Mouse (Mus musculus) liver, adult 10 weeks (tissue): ENCODE measurements around the gene Mndal. TPM values are rescaled to one million over a fixed set of nuclear protein-coding genes. Genes with fewer than 3 reads are reported as not detected.

Source experiments
- polyA plus RNA-seq: library from polyadenylated mRNA; stranded (reverse); fragments of 350-450 nt; fragmentation: Illumina TruSeq; extraction: RNeasy Lipid Tissue Mini Kit (QIAGEN cat#74804); gene quantifications from one replicate; pipeline ENCODE4 v1.2.3, GENCODE M21; 2014; ENCODE audit warnings: low read depth, low replicate concordance

Gene Mndal
- 41.8 TPM for polyA plus RNA-seq

DNA sequence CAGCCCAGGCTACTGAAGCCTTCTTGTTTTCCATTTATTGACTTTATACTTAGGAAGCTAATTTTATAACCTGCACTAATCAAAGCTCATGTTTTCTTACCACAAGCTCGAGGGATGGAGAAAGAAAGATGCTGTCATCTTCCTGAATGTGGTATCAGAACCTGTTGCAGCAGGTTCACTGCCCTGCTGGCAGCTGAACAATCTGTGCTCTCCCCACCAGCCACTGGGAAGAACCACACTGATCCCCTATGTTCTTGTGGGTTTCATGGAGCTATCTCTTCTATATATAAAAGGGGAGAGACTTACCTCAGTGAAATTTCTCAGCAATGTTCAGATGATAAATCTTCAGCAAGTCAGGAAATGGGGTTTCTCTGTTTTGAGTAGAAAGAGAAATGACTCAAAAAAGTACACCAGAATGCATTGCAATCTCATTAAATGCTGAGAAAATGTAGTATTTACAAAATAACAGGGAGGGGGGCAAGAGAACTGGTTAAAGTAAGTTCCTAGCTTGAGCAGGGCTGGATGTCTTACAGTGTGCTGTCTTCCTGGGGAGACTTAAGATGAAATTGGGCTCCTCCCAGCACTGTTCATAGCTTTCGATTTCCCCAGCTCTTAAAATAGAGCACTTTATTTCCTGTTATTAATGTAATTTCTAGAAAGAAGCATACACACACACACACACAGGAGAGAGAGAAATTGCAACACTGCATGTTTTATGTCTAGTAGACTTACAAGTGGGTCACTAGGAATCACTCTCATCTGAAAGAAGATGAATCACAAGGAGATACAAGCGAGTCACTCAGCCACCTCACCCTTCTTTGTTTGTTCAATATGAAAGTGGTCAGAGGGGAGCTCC, at the start of gene Mndal, which contains the start of gene Ifi203:
Gene Mndal (minus strand): TSS at position 568 of the 856 bp plus-strand sequence.
Gene Ifi203 (minus strand): TSS at position 749 of the 856 bp plus-strand sequence.

DNA sequence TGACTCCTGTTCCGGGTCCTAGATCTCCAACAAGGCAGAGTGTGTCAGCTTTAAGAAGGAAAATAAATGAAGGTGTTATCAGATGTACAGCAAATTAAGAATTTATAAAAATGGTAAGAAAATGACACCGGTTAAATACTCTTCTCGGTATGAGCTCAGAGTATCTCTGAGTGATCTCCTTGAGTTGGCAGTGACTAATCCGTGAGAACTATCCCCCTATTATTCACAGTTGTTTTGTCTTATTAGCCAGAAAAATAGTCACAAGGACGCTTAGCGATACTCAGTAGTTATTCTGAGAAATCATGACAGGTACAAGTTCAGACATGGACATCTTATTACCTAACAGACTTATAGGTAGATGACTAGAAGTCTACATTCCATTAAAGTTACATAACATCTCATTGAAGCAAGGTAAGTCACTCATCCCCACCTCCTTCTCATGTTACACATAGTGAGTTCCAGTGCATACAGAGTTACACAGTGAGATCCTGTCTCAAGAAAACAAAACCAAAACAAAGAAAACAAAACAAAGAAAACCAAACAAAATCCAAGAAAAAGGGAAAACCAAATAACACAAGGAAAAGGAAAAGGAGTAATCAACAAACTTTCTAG, 40.5 kb upstream of the Mndal start, which contains the start of gene Ifi202b:
Gene Ifi202b (minus strand): TSS at position 51 of the 612 bp plus-strand sequence.

DNA sequence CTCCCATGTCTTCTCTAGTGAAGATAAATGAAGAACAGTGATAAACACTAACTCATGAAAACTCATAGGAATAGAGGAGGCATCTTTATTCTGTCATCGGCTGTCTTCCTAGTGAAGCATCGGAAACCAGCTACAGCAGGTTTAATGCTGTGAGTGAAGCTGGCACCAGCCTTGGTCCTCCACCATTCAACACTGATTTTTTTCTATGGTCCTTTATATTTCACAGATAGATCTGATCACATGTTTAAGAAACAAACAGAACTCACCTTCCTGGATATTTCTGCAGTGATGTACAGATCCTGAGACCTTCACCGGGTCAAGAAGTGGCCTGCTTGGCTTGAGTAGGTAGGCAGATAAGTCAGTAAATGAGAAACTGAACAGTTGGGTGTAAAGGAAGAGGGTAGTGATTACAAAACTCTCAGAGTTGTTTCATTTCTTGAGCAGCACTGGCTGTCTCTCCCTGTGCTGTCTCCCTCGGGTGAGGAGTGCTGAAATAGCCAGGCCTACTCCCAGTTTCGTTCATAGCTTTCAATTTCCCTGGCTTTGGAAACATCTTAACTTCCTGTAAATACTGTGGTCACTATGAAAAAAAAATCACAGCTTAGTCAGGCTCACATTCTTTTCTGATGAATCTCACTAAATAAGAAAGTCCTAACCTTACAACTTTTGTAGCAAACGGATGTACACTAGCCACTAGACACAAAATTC, 29.6 kb downstream of the Mndal start, which contains the start of gene Ifi211:
Gene Ifi211 (minus strand): TSS at position 499 of the 708 bp plus-strand sequence.

Other genes with a start within 250 kb of the Mndal start
- 6.9 TPM for gene Ifi207, start 200.7 kb downstream of the Mndal start, polyA plus RNA-seq
- 20.5 TPM for gene Ifi204, start 175.5 kb downstream of the Mndal start, polyA plus RNA-seq
- 7.0 TPM for gene Ifi211, start 29.4 kb downstream of the Mndal start, polyA plus RNA-seq
- 30.4 TPM for gene Ifi203, start 181 bp upstream of the Mndal start, polyA plus RNA-seq
- not detected for gene Ifi202b, start 40.3 kb upstream of the Mndal start, polyA plus RNA-seq
- gene Ifi205, start 89.3 kb upstream of the Mndal start, polyA plus RNA-seq = 3.8 TPM
- not detected for gene Olfr433, start 98.2 kb upstream of the Mndal start, polyA plus RNA-seq
- gene Olfr432, start 106.7 kb upstream of the Mndal start, polyA plus RNA-seq = not detected
- not detected for gene Olfr430, start 124.1 kb upstream of the Mndal start, polyA plus RNA-seq
- gene Olfr429, start 141.8 kb upstream of the Mndal start, polyA plus RNA-seq = not detected
- not detected for gene Olfr427, start 154.4 kb upstream of the Mndal start, polyA plus RNA-seq
- gene Olfr231, start 178.7 kb upstream of the Mndal start, polyA plus RNA-seq = not detected
- not detected for gene Olfr424, start 189.0 kb upstream of the Mndal start, polyA plus RNA-seq
- gene Olfr420, start 213.1 kb upstream of the Mndal start, polyA plus RNA-seq = not detected
- not detected for gene Spta1, start 230.3 kb upstream of the Mndal start, polyA plus RNA-seq